8 mouse cellular contexts compared by ENCODE assay signal in genomic region chrX:50842046-50842445, GRCm38 (mm10). TPM values are rescaled to one million over a fixed set of nuclear protein-coding genes. Genes with fewer than 3 reads are reported as not detected.
DNase-seq lines count a peak whose midpoint lies in the region; ATAC-seq and TF ChIP-seq lines count a peak whose summit lies in the region.

No protein-coding gene starts in this region.

- H3K4me1 ChIP-seq in heart, embryonic 12.5 days (replicated peaks) = no peaks in the 10 kb centered on the region
- 0 out of 2 replicates have a peak, but pooled peaks cover 4% of the 10 kb centered on the region for H3K4me1 ChIP-seq in E14TG2a.4 (replicated peaks; ENCODE audit: low read depth, low read length)
- no peaks in the 10 kb centered on the region for H3K4me1 ChIP-seq in hindbrain, embryonic 12.5 days
- no peaks in the 10 kb centered on the region for H3K4me1 ChIP-seq in midbrain, embryonic 14.5 days (ENCODE audit: control insufficient read depth, insufficient read depth, low read length)

- TF ChIP-seq CTCF in E14TG2a.4 (conservative IDR thresholded peaks at IDR 0.05; ENCODE audit: low read length) = no peak

- no peak overlapping the region for H3K27ac ChIP-seq in heart, embryonic 12.5 days (ENCODE audit: poor library complexity, severe bottlenecking)
- H3K27ac ChIP-seq in hindbrain, embryonic 12.5 days = no peak overlapping the region
- H3K27ac ChIP-seq in midbrain, embryonic 14.5 days (replicated peaks; ENCODE audit: low read depth, low read length) = no peak overlapping the region

- peak overlapping the region; percentile 68 for H3K4me3 ChIP-seq in heart, embryonic 12.5 days
- peak overlapping the region; percentile 73 for H3K4me3 ChIP-seq in E14TG2a.4 (replicated peaks; ENCODE audit: low read length)
- peak overlapping the region; percentile 45 for H3K4me3 ChIP-seq in hindbrain, embryonic 12.5 days
- H3K4me3 ChIP-seq in midbrain, embryonic 14.5 days (replicated peaks; ENCODE audit: low read depth, low read length) = peak overlapping the region; percentile 40

- 41% methylated on average over 9 of the region's 9 CpGs for WGBS in heart, embryonic 12.5 days
- 41% methylated on average over 9 of the region's 9 CpGs for WGBS in hindbrain, embryonic 12.5 days
- 44% methylated on average over 9 of the region's 9 CpGs for WGBS in midbrain, embryonic 14.5 days

- H3K27me3 ChIP-seq in heart, embryonic 12.5 days (replicated peaks) = no peaks in the 10 kb centered on the region
- peaks cover 14% of the 10 kb centered on the region for H3K27me3 ChIP-seq in E14TG2a.4 (ENCODE audit: insufficient read depth, low read length)
- peaks cover 17% of the 10 kb centered on the region for H3K27me3 ChIP-seq in hindbrain, embryonic 12.5 days
- H3K27me3 ChIP-seq in midbrain, embryonic 14.5 days (ENCODE audit: control insufficient read depth, insufficient read depth, low read length) = peaks cover 7% of the 10 kb centered on the region

- peak overlapping the region; percentile 81 for H3K4me2 ChIP-seq in heart, embryonic 12.5 days
- peak overlapping the region; percentile 73 for H3K4me2 ChIP-seq in hindbrain, embryonic 12.5 days (replicated peaks)
- peak overlapping the region; percentile 78 for H3K4me2 ChIP-seq in midbrain, embryonic 14.5 days (ENCODE audit: low read length)

- H3K9me3 ChIP-seq in heart, embryonic 12.5 days (replicated peaks) = no peaks in the 10 kb centered on the region
- no peaks in the 10 kb centered on the region for H3K9me3 ChIP-seq in E14TG2a.4 (ENCODE audit: low read length)
- no peaks in the 10 kb centered on the region for H3K9me3 ChIP-seq in hindbrain, embryonic 12.5 days (replicated peaks)
- H3K9me3 ChIP-seq in midbrain, embryonic 14.5 days (ENCODE audit: control insufficient read depth, low read length) = no peaks in the 10 kb centered on the region

- no peaks in the 10 kb centered on the region for H3K36me3 ChIP-seq in heart, embryonic 12.5 days
- no peaks in the 10 kb centered on the region for H3K36me3 ChIP-seq in E14TG2a.4 (ENCODE audit: insufficient read depth, low read length)
- no peaks in the 10 kb centered on the region for H3K36me3 ChIP-seq in hindbrain, embryonic 12.5 days
- H3K36me3 ChIP-seq in midbrain, embryonic 14.5 days (ENCODE audit: control insufficient read depth, insufficient read depth, low read length) = no peaks in the 10 kb centered on the region

- ATAC-seq in heart, embryonic 12.5 days (ENCODE audit: insufficient number of reproducible peaks, low FRiP score) = no peak
- ATAC-seq in hindbrain, embryonic 12.5 days (ENCODE audit: low FRiP score) = no peak
- ATAC-seq in midbrain, embryonic 14.5 days (ENCODE audit: low FRiP score, low TSS enrichment) = no peak

- intact Hi-C loops in heart, postnatal 25 days (cut with DNase I) = no loop called here

- no peak for DNase-seq in heart, postnatal 25 days (ENCODE audit: low spot score)
- no peak for DNase-seq in midbrain, embryonic 14.5 days
- DNase-seq in Muller cell, postnatal 12 days (ENCODE audit: inconsistent ontology term) = no peak
- DNase-seq in adipocyte (ENCODE audit: low spot score) = no peak
- DNase-seq in kidney, postnatal 25 days = no peak

- H3K9ac ChIP-seq in heart, embryonic 12.5 days = peak overlapping the region; percentile 67
- no peak overlapping the region; the same call in 1 of the 2 replicates for H3K9ac ChIP-seq in hindbrain, embryonic 12.5 days
- H3K9ac ChIP-seq in midbrain, embryonic 14.5 days (replicated peaks; ENCODE audit: low read length) = no peak overlapping the region

RNA-seq across cellular contexts. Expression of gene Stk26, which starts 1.2 kb away (rescaled TPM):
- 9.6 and 10.5 TPM in 2 replicates for polyA plus RNA-seq in heart, embryonic 12.5 days (2016; fragmentation: Nextera tagmentation; extraction: Ambion mirVana)
- total RNA-seq in heart, postnatal 25 days (2021) = 1 to 10 TPM; 2.3 to 3.4 TPM
- 6.0 and 7.2 TPM in 2 replicates for polyA plus RNA-seq in hindbrain, embryonic 12.5 days (2016; fragmentation: Nextera tagmentation; extraction: Ambion mirVana)
- polyA plus RNA-seq in midbrain, embryonic 14.5 days (2014; fragmentation: Nextera tagmentation; extraction: Ambion mirVana) = 0.17 and 0.30 TPM in 2 replicates
